Mouse (Mus musculus): ENCODE data around the gene Mpv17l. TPM values are rescaled to one million over a fixed set of nuclear protein-coding genes. Genes with fewer than 3 reads are reported as not detected.

The Mpv17l gene
- polyA plus RNA-seq, 1 experiment, result 363 TPM

- no peak overlapping the region for H3K4me3 ChIP-seq (ENCODE audit: insufficient read depth, low read depth, low read length)
- WGBS, result 78% methylated on average over 3 of the region's 3 CpGs
- DNase-seq, result no peak
- no peak overlapping the region for H3K27ac ChIP-seq (ENCODE audit: insufficient read depth, low read depth, low read length)
- no peaks in the 10 kb centered on the region for H3K4me1 ChIP-seq (ENCODE audit: control insufficient read depth, insufficient read depth, low read length)
- no peaks in the 10 kb centered on the region for H3K36me3 ChIP-seq (ENCODE audit: control insufficient read depth, insufficient read depth, low read length)
- no peaks in the 10 kb centered on the region for H3K27me3 ChIP-seq (replicated peaks; ENCODE audit: control insufficient read depth, insufficient read depth, low read length)
- TF ChIP-seq POLR2A (IDR thresholded peaks at IDR 0.05; ENCODE audit: low read depth, low read length), result no peak
- no peak for TF ChIP-seq CTCF (conservative IDR thresholded peaks at IDR 0.05; ENCODE audit: insufficient read depth, insufficient read length, low read depth, low read length)
Observed at GRCm38 (mm10) chr16:13986197-13986573, 83.2 kb downstream of the Mpv17l start.

DNA sequence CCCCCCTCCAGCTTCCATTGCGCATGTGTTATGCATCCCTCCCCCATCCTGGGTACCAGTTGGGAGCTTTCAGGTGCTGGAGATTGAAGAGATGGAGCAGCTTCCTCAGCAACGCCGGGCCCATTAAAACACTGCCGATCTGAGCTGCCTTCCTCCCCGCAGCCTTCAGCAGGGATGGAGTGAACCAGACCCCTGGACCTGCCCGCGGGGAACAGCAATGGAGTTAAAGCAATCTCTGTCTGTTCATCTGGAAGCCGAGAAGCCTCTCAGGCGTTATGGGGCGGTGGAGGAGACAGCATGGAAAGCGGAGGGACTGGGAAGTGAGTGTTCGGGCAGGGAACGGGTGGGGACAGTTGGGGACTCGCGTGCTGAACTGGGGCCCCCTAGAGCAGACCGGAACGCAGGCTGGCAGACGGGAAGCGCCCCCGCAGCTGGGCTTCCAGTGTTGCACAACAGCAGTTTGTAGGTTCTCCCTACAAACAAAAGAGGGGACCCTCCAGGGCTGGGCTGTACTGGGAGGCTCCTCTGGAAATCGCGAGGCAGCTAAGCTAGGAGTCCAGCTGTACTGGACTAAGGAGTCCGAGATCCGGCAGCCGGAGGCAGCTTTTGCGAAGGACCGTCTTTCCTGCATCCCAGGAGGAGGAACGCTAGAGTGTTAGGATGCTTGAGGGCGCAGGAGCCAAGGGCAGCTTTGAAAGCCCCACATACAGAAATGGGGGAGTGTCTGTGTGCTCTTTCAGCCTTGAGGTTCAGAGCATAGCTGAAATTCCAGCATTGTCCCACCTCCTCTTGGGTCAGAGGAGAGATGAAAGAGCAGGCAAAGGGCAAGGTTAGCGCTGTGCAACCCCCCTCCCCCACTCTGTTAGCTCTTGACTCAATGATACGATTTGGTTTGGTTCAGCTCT lies 83.9 kb downstream of the Mpv17l start, which contains the start of the genes 2900011O08Rik and Ifitm7:
Gene 2900011O08Rik, plus strand, starts transcription at position 31 of the 905 bp plus-strand sequence.
Gene Ifitm7, minus strand, starts transcription at position 315 of the 905 bp plus-strand sequence.
- no peak for TF ChIP-seq CTCF (conservative IDR thresholded peaks at IDR 0.05; ENCODE audit: insufficient read depth, insufficient read length, low read depth, low read length)
- TF ChIP-seq POLR2A (IDR thresholded peaks at IDR 0.05; ENCODE audit: low read depth, low read length), result no peak
- Histone ChIP-seq H3K27ac (ENCODE audit: insufficient read depth, low read depth, low read length) (no peak within 1 kb of the TSS), H3K4me1 (ENCODE audit: control insufficient read depth, insufficient read depth, low read length) (no peaks in the 10 kb centered on the region), H3K27me3 (replicated peaks; ENCODE audit: control insufficient read depth, insufficient read depth, low read length) (no peaks in the 10 kb centered on the region), H3K36me3 (ENCODE audit: control insufficient read depth, insufficient read depth, low read length) (no peaks in the 10 kb centered on the region), H3K4me3 (ENCODE audit: insufficient read depth, low read depth, low read length) (0 out of 2 replicates have a peak within 1 kb of the TSS, but pooled peaks have one; percentile 14)
- WGBS, result 3% methylated on average over 31 of the region's 31 CpGs
- DNase-seq, result peak; percentile 22

- Histone ChIP-seq H3K4me3 (ENCODE audit: insufficient read depth, low read depth, low read length) (no peak overlapping the region), H3K27me3 (replicated peaks; ENCODE audit: control insufficient read depth, insufficient read depth, low read length) (no peaks in the 10 kb centered on the region), H3K36me3 (ENCODE audit: control insufficient read depth, insufficient read depth, low read length) (no peaks in the 10 kb centered on the region), H3K27ac (ENCODE audit: insufficient read depth, low read depth, low read length) (no peak overlapping the region), H3K4me1 (ENCODE audit: control insufficient read depth, insufficient read depth, low read length) (peaks cover 5% of the 10 kb centered on the region; the same call in 1 of the 2 replicates)
- no peak for DNase-seq
- TF ChIP-seq POLR2A (IDR thresholded peaks at IDR 0.05; ENCODE audit: low read depth, low read length) (no peak), CTCF (conservative IDR thresholded peaks at IDR 0.05; ENCODE audit: insufficient read depth, insufficient read length, low read depth, low read length) (no peak)
- 80% methylated on average over 11 of the region's 11 CpGs for WGBS
Observed at GRCm38 (mm10) chr16:13992518-13993248, 89.7 kb downstream of the Mpv17l start.

GRCm38 (mm10) chr16:13994076-13994475 lies 91.1 kb downstream of the Mpv17l start:
- peak overlapping the region; percentile 85 for H3K27ac ChIP-seq (ENCODE audit: insufficient read depth, low read depth, low read length)
- H3K27me3 ChIP-seq (replicated peaks; ENCODE audit: control insufficient read depth, insufficient read depth, low read length), result no peaks in the 10 kb centered on the region
- peak; percentile 78 for DNase-seq
- no peaks in the 10 kb centered on the region for H3K36me3 ChIP-seq (ENCODE audit: control insufficient read depth, insufficient read depth, low read length)
- TF ChIP-seq POLR2A (IDR thresholded peaks at IDR 0.05; ENCODE audit: low read depth, low read length), result no peak
- no peak for TF ChIP-seq CTCF (conservative IDR thresholded peaks at IDR 0.05; ENCODE audit: insufficient read depth, insufficient read length, low read depth, low read length)
- peaks cover 5% of the 10 kb centered on the region; the same call in 1 of the 2 replicates for H3K4me1 ChIP-seq (ENCODE audit: control insufficient read depth, insufficient read depth, low read length)
- WGBS, result 64% methylated on average over 1 of the region's 1 CpGs
- no peak overlapping the region for H3K4me3 ChIP-seq (ENCODE audit: insufficient read depth, low read depth, low read length)

GRCm38 (mm10) chr16:13994502-13994901 lies 91.5 kb downstream of the Mpv17l start:
- no peak for TF ChIP-seq CTCF (conservative IDR thresholded peaks at IDR 0.05; ENCODE audit: insufficient read depth, insufficient read length, low read depth, low read length)
- TF ChIP-seq POLR2A (IDR thresholded peaks at IDR 0.05; ENCODE audit: low read depth, low read length), result no peak

More at GRCm38 (mm10) chr16:13994502-13994901, 91.5 kb downstream of the Mpv17l start:
- DNase-seq, result no peak
- H3K27ac ChIP-seq (ENCODE audit: insufficient read depth, low read depth, low read length), result peak overlapping the region; percentile 85
- H3K36me3 ChIP-seq (ENCODE audit: control insufficient read depth, insufficient read depth, low read length), result no peaks in the 10 kb centered on the region
- peaks cover 5% of the 10 kb centered on the region; the same call in 1 of the 2 replicates for H3K4me1 ChIP-seq (ENCODE audit: control insufficient read depth, insufficient read depth, low read length)
- WGBS, result 59% methylated on average over 1 of the region's 1 CpGs
- H3K27me3 ChIP-seq (replicated peaks; ENCODE audit: control insufficient read depth, insufficient read depth, low read length), result no peaks in the 10 kb centered on the region
- no peak overlapping the region for H3K4me3 ChIP-seq (ENCODE audit: insufficient read depth, low read depth, low read length)

Other genes starting within 250 kb of the Mpv17l start
- 12.3 and 15.1 TPM in 2 replicates for gene Parn, start 235.0 kb upstream of the Mpv17l start, polyA plus RNA-seq (2012; rRNA removed)
- 30.2 and 31.2 TPM in 2 replicates for gene Bfar, start 231.3 kb upstream of the Mpv17l start, polyA plus RNA-seq (2012; rRNA removed)
- 0.83 and 0.92 TPM in 2 replicates for gene 3110001I22Rik, start 231.2 kb upstream of the Mpv17l start, polyA plus RNA-seq (2012; rRNA removed)
- 0.10 and 0.58 TPM in 2 replicates for gene Pla2g10, start 172.2 kb upstream of the Mpv17l start, polyA plus RNA-seq (2012; rRNA removed)
- 9.2 and 11.0 TPM in 2 replicates for gene Rrn3, start 122.5 kb upstream of the Mpv17l start, polyA plus RNA-seq (2012; rRNA removed)
- 60.5 and 67.9 TPM in 2 replicates for gene Ntan1, start 84.3 kb upstream of the Mpv17l start, polyA plus RNA-seq (2012; rRNA removed)
- 77.3 and 85.4 TPM in 2 replicates for gene Pdxdc1, start within 50 bp of the Mpv17l start, polyA plus RNA-seq (2012; rRNA removed)
- gene 2900011O08Rik, start 83.4 kb downstream of the Mpv17l start, polyA plus RNA-seq (2012; rRNA removed), result 0.37 and 0.41 TPM in 2 replicates
- gene Ifitm7, start 83.7 kb downstream of the Mpv17l start, polyA plus RNA-seq (2012; rRNA removed), result 0.09 and 0.20 TPM in 2 replicates